Mouse (Mus musculus) kidney, embryonic 16.5 days (tissue): ENCODE measurements at regions not wholly inside any gene's neighbourhood (a gene's known extent, or its start where the extent isn't known, plus 50 kb on each side); places are given as distances from the start of the nearest gene placed in this dataset.
A peak's percentile ranks its signal among the peaks of the same experiment; 100 is the strongest.

Experiments used
- ATAC-seq: fragments of 200-750 bp; cut with Nextera tagmentation; 2 replicates; pipeline ENCODE4 v1.8.0; 2017; ENCODE audit warnings: moderate TSS enrichment; ENCODE audit not compliant: low FRiP score, low TSS enrichment
- H3K27ac ChIP-seq: fragments of 300-500 bp; sonication (generic); 2 replicates; pipeline ENCODE4 v1.5.1; 2014; ENCODE audit warnings: low read length
- H3K27me3 ChIP-seq: fragments of 300-500 bp; sonication (generic); 2 replicates; pipeline ENCODE4 v1.6.1; 2014; ENCODE audit warnings: low read length, control low read depth, mixed read lengths; ENCODE audit not compliant: insufficient read depth
- H3K36me3 ChIP-seq: fragments of 300-500 bp; sonication (generic); 2 replicates; pipeline ENCODE4 v1.6.1; 2014; ENCODE audit warnings: low read length, control low read depth, mixed read lengths; ENCODE audit not compliant: insufficient read depth
- H3K4me1 ChIP-seq: fragments of 300-500 bp; sonication (generic); 2 replicates; pipeline ENCODE4 v1.6.1; 2014; ENCODE audit warnings: low read length, control low read depth, mixed read lengths; ENCODE audit not compliant: insufficient read depth
- H3K4me2 ChIP-seq: fragments of 300-500 bp; sonication (generic); replicated peaks from 2 replicates; pipeline ENCODE4 v1.6.1; 2014; ENCODE audit warnings: low read depth, low read length
- H3K4me3 ChIP-seq: fragments of 300-500 bp; sonication (generic); 2 replicates; pipeline ENCODE4 v1.5.1; 2014; ENCODE audit warnings: mild to moderate bottlenecking, low read length
- H3K9ac ChIP-seq: fragments of 300-500 bp; sonication (generic); replicated peaks from 2 replicates; pipeline ENCODE4 v1.6.1; 2014; ENCODE audit warnings: low read length
- H3K9me3 ChIP-seq: fragments of 300-500 bp; sonication (generic); 2 replicates; pipeline ENCODE4 v1.6.1; 2016; ENCODE audit warnings: low read length, control low read depth
- WGBS: fragments of 180-500 bp; shearing (Covaris S2); extraction: QIAGEN DNeasy Blood & Tissue Kit; methylation state at CpG from one replicate; pipeline ENCODE4 v1.1.7; 2014; 5-methylcytosine and 5-hydroxymethylcytosine counted together

DNA sequence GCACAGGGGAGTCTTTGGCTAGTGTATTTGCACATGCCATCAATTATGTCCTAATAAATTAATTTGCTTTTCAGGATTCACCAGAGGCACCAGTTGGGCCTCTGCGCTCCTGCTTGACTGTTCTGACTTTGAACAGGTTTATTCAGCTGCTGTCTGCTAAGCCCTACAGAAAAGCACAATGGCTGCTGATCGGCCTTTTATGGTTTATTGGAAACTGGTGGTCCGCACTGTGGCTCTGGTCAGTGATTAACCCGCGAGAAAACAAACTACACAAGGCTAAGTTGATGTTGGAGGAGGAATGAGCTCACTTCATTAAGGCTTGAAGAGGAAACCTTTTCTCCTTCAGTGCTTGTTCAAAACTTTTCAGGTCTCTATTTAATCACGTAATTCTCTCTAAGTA lies 208.4 kb upstream of the Gpr101 start:
- H3K27me3 ChIP-seq, result no peaks in the 10 kb centered on the region
- no peak overlapping the region for H3K27ac ChIP-seq
- no peak overlapping the region for H3K4me3 ChIP-seq
- H3K9ac ChIP-seq, result no peak overlapping the region
- 65% methylated on average over 6 of the region's 6 CpGs for WGBS
- no peaks in the 10 kb centered on the region for H3K4me1 ChIP-seq
- H3K36me3 ChIP-seq, result no peaks in the 10 kb centered on the region
- H3K9me3 ChIP-seq, result no peaks in the 10 kb centered on the region
- H3K4me2 ChIP-seq, result no peak overlapping the region
- ATAC-seq, result no peak

DNA sequence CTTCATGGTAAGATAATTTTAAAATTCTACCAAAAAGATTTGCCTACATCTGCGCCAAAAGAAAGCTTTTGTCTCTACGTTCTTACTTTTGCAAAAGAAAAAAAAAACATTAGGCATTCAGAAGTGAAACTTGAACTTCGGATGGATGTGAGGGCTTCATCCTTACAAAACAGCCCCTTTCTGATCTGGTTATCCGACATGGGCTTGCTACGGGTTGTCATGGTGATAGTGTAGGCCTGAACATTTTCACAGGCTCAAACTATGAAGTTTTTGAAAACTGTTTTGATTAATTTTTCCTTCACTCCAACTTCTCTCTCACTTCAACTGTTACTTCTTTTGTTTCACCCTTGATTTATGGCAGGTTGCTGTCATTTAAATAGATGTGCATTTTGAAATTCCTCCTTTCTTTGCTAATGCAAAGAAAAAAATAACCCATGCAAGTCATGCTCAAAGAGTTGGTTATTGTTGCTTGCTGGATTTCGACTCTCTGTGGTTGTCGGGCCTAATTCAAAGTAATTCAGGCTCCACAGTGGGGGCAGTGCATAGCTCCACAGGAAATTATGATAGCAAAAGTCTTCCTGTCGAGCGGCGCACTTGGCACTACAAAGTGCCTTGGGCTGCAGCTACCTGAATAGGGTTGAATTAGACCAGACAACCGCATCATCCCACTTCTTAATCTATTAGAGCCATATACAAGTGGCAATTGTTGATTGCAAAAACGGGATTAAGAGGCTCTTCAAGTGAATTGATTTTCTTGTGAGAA lies 205.7 kb upstream of the Gpr101 start:
- Histone ChIP-seq H3K36me3 (no peaks in the 10 kb centered on the region), H3K4me1 (no peaks in the 10 kb centered on the region), H3K27ac (no peak overlapping the region), H3K4me2 (no peak overlapping the region), H3K4me3 (no peak overlapping the region), H3K9me3 (no peaks in the 10 kb centered on the region), H3K9ac (no peak overlapping the region), H3K27me3 (no peaks in the 10 kb centered on the region)
- ATAC-seq, result no peak
- 77% methylated on average over 12 of the region's 12 CpGs for WGBS

DNA sequence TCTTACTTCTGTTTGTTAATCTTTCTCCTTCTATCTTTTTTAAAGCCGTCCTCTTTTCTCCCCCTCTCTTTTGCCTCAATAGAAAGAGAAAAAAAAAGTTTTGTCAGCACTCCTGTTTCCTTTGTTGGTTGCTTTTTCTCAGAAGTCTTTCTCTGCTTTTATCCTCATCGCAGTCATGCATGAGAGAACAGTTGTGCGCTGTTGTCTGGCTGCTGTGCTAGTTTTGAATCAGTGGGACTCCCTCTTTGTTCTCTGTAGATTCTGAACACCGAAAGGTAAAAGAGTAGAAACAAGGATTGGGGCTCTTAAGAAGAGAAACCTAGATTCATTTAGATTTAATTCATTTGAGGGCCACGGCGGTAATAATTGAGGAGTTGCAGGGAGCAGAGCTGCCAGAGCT lies 204.9 kb upstream of the Gpr101 start:
- no peak overlapping the region for H3K9ac ChIP-seq
- H3K27me3 ChIP-seq, result no peaks in the 10 kb centered on the region
- H3K4me1 ChIP-seq, result no peaks in the 10 kb centered on the region
- no peak overlapping the region for H3K4me2 ChIP-seq
- no peaks in the 10 kb centered on the region for H3K36me3 ChIP-seq
- no peak overlapping the region for H3K4me3 ChIP-seq
- 72% methylated on average over 6 of the region's 6 CpGs for WGBS
- H3K27ac ChIP-seq, result no peak overlapping the region
- no peak for ATAC-seq
- H3K9me3 ChIP-seq, result no peaks in the 10 kb centered on the region

DNA sequence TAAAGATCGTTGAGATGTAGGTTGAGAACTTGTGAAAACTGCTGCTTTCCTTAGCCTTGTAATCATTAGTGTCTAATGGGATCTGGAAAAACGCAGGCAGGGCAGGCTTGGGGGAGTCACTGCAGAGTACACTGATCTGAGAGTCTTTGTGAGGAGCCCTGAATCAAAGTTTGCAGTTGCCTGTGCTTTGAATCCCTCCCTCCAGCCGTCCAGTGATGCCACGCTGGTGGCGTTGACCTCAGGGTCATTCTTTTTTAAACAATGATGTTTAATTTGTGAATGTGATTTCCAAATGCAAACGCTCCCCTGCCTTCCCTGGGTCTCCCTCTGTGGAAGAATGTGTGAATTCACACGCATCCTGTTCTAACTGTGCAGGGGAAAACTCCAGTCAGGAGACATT lies 204.4 kb upstream of the Gpr101 start:
- Histone ChIP-seq H3K36me3 (no peaks in the 10 kb centered on the region), H3K27ac (no peak overlapping the region), H3K9me3 (no peaks in the 10 kb centered on the region), H3K4me1 (no peaks in the 10 kb centered on the region), H3K4me2 (no peak overlapping the region), H3K4me3 (no peak overlapping the region), H3K9ac (no peak overlapping the region), H3K27me3 (no peaks in the 10 kb centered on the region; the same call in 1 of the 2 replicates)
- no peak for ATAC-seq
- 54% methylated on average over 7 of the region's 7 CpGs for WGBS

DNA sequence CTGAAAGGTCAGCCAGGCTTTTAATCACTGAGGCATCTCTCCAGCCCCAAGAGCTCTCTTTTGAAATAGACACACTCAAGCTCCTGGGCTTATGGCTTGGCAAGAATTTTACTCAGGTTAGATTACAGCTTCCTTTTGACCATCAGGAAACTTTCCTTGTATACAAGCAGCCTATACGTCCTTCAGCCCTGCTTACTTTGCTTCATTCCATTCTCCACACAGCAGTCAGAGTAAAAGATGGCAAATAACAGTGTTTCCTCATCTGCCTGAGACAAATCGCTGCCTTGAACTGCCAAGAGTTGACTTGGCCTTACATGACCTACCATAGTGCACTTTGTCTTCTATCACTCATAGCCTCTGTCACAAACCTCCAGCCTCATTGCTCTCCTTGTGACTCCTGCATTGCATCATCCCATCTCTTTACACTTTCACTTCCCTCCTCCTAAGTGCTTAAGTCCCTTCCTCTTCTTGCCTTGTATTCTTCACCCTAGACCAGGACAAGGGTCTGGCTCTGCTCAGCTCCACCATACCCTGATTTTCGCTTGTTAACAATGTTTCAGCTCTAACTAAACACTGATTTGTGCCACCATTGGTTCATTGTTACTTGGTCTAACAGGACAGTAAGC lies 203.2 kb upstream of the Gpr101 start:
- WGBS, result 67% methylated on average over 3 of the region's 3 CpGs

DNA sequence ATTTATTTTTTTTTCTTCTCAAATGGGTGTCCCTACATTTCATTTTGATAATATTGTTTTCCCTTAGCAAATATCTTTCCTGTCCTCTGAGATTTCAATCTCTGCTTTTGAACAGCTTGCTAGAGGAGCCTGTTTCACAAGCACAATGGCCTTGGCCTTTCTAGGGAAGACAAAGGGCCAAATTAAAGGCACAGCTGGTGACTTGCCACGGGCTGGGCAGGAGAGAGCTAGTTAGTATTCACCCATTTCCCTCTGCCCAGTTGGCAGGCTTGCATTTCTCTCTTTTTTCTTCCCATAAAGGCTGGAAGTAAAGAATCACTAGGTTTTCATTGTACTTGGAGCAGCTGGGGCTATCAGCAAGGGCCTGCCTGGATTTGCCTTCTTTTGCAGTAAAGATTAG lies 188.9 kb upstream of the Gpr101 start:
- 18% methylated on average over 1 of the region's 1 CpGs for WGBS
- no peaks in the 10 kb centered on the region for H3K36me3 ChIP-seq
- H3K4me3 ChIP-seq, result no peak overlapping the region
- H3K27me3 ChIP-seq, result no peaks in the 10 kb centered on the region
- H3K27ac ChIP-seq, result no peak overlapping the region
- H3K4me1 ChIP-seq, result no peaks in the 10 kb centered on the region
- ATAC-seq, result no peak
- no peak overlapping the region for H3K9ac ChIP-seq
- no peak overlapping the region for H3K4me2 ChIP-seq
- no peaks in the 10 kb centered on the region for H3K9me3 ChIP-seq

More for the DNA sequence above, 203.2 kb upstream of the Gpr101 start:
- Histone ChIP-seq H3K4me3 (no peak overlapping the region), H3K9ac (no peak overlapping the region), H3K4me2 (no peak overlapping the region), H3K27ac (no peak overlapping the region), H3K9me3 (no peaks in the 10 kb centered on the region), H3K27me3 (no peaks in the 10 kb centered on the region; the same call in 1 of the 2 replicates), H3K36me3 (no peaks in the 10 kb centered on the region), H3K4me1 (no peaks in the 10 kb centered on the region)
- ATAC-seq, result no peak

DNA sequence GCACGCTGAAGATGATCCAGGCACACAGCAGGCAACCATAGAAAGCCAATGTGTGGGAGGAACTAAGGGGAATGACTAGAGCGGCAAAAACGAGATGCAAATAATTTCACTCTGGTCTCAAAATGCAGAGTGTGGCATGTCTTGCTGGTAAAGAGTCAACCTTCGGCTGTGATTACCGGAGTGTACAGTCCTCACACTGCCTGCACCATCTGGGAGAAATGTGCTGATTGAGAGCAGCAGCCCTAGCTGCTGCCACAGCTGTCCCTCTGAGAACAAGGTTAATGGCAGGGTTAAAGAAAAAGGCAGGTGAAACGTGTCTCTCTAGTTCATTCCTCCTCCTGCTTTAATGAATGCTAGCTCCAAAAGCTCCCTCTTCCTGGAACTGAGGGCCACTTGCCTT lies 173.2 kb upstream of the Gpr101 start:
- no peak for ATAC-seq
- no peak overlapping the region for H3K4me3 ChIP-seq
- no peak overlapping the region for H3K4me2 ChIP-seq
- H3K4me1 ChIP-seq, result no peaks in the 10 kb centered on the region
- no peak overlapping the region for H3K9ac ChIP-seq
- no peak overlapping the region for H3K27ac ChIP-seq
- peaks cover 3% of the 10 kb centered on the region; the same call in 1 of the 2 replicates for H3K27me3 ChIP-seq
- WGBS, result 43% methylated on average over 6 of the region's 6 CpGs
- H3K36me3 ChIP-seq, result no peaks in the 10 kb centered on the region
- no peaks in the 10 kb centered on the region for H3K9me3 ChIP-seq

DNA sequence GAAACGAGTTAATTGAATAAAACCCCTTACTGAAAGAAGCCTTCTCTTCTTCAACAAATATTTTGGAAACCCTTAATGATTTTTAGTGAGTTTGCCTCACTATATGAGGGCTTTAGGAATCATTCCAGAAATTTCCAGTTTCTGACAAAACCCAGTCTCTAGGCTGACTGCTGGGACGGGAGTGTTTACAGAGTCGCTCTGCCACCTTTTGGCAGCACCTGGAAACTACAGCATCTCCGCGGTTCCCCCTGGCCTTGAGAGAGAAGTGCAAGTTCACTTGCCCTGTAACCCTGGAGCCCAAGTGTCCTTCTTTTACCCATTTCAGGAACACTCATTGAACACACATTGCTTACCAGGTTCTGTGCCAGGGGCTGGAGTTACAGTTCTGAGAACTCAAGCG lies 171.4 kb upstream of the Gpr101 start:
- Histone ChIP-seq H3K27me3 (peaks cover 3% of the 10 kb centered on the region; the same call in 1 of the 2 replicates), H3K36me3 (no peaks in the 10 kb centered on the region), H3K9ac (no peak overlapping the region), H3K27ac (no peak overlapping the region), H3K9me3 (no peaks in the 10 kb centered on the region), H3K4me1 (no peaks in the 10 kb centered on the region), H3K4me2 (no peak overlapping the region), H3K4me3 (no peak overlapping the region)
- ATAC-seq, result peak; percentile 27; the same call in 1 of the 2 replicates
- WGBS, result 24% methylated on average over 6 of the region's 6 CpGs

DNA sequence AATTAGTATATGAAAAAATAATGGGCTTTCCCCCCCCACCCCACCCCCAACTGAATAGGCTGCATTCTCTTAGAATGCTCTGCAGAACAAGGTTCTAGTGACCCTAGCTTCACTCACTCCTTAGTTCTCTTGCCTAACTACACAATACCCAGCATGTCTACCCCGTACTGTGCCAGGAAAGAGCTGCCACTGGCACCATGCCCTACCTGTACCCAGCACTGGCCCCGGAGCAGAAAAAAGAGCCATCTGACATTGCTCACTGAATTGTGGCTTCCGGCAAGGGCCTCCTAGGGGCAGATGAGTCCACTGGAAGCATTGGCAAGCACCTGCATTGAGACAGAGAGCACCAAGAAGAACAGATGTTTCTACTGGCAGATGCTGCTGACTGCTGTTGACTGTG lies 156.0 kb upstream of the Gpr101 start:
- WGBS, result 88% methylated on average over 3 of the region's 3 CpGs
- H3K36me3 ChIP-seq, result no peaks in the 10 kb centered on the region
- no peaks in the 10 kb centered on the region for H3K9me3 ChIP-seq
- no peak for ATAC-seq
- no peak overlapping the region for H3K4me3 ChIP-seq
- H3K4me2 ChIP-seq, result no peak overlapping the region
- no peaks in the 10 kb centered on the region for H3K27me3 ChIP-seq
- H3K4me1 ChIP-seq, result no peaks in the 10 kb centered on the region
- H3K9ac ChIP-seq, result no peak overlapping the region
- no peak overlapping the region for H3K27ac ChIP-seq

DNA sequence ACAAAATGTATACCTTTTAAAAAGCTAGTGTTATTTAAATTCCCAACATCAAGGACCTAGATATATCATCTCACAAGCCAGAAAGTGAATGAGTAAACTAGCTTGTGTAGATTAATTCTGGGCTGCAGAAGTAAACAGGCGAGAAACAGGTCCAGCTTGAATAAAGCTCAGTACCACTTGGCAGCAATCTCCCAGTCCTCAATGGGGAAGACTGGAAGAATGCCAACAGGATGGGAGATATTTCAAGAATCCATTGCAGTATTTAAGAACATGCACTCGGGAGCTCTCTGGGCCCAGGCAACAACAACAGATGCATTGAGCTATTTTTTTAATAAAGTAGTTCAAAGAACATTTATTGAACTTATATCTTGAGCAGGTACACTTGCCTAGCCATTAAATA lies 152.5 kb upstream of the Gpr101 start:
- H3K4me1 ChIP-seq, result no peaks in the 10 kb centered on the region
- no peak overlapping the region for H3K9ac ChIP-seq
- no peak for ATAC-seq
- H3K27ac ChIP-seq, result no peak overlapping the region
- no peak overlapping the region for H3K4me3 ChIP-seq
- no peaks in the 10 kb centered on the region for H3K36me3 ChIP-seq
- no peaks in the 10 kb centered on the region for H3K9me3 ChIP-seq
- WGBS, result 62% methylated on average over 2 of the region's 2 CpGs
- no peak overlapping the region for H3K4me2 ChIP-seq
- no peaks in the 10 kb centered on the region for H3K27me3 ChIP-seq
